Mouse (Mus musculus) myocyte (in vitro differentiated cells): ENCODE measurements at regions not wholly inside any gene's neighbourhood (a gene's known extent, or its start where the extent isn't known, plus 50 kb on each side); places are given as distances from the start of the nearest gene placed in this dataset.

Experiments
- MAX ChIP-seq: IDR thresholded peaks from one replicate; pipeline ENCODE4 v1.6.1; 2011; ENCODE audit warnings: low read depth, mild to moderate bottlenecking, control low read depth
- MYOG ChIP-seq, 3 experiments: IDR thresholded peaks; one replicate each; pipeline ENCODE4 v1.6.1; 2011; ENCODE audit warnings: control low read depth in 2 of 3, low read depth in 2 of 3, mild to moderate bottlenecking in 2 of 3; ENCODE audit not compliant: insufficient read length in 2 of 3, control insufficient read depth in 1 of 3, insufficient read depth in 1 of 3
- POLR2A ChIP-seq: IDR thresholded peaks from one replicate; pipeline ENCODE4 v1.6.1; 2011; ENCODE audit warnings: low read depth, mild to moderate bottlenecking, control low read depth, moderate library complexity; ENCODE audit not compliant: insufficient read length

- no peak for TF ChIP-seq POLR2A
- TF ChIP-seq MAX: no peak
- no peak for TF ChIP-seq MYOG (IDR thresholded peaks at IDR 0.05; ENCODE audit: control insufficient read depth in 1 of 3, insufficient read depth in 1 of 3, insufficient read length in 2 of 3, low read depth in 2 of 3)
Measured at GRCm38 (mm10) chr6:94807216-94807615, 107.3 kb upstream of the Lrig1 start.
